Mouse (Mus musculus) heart, adult 2 months (tissue): ENCODE results near the gene Ptprn2.

Experiments
- CTCF ChIP-seq: fragments of 200-600 bp; IDR thresholded peaks from 2 replicates; pipeline ENCODE4 v1.8.1; 2022; ENCODE audit warnings: antibody characterized with exemption, mild to moderate bottlenecking, moderate library complexity
- POLR2A ChIP-seq: fragments of 200-500 bp; IDR thresholded peaks from 2 replicates; pipeline ENCODE4 v1.6.1; 2011; ENCODE audit warnings: mild to moderate bottlenecking, low read depth, low read length, control low read depth; ENCODE audit not compliant: insufficient read depth

- TF ChIP-seq POLR2A, result no peak
- no peak for TF ChIP-seq CTCF
Measured at GRCm38 (mm10) chr12:116842723-116843272, 357.3 kb downstream of the Ptprn2 start.
